Mouse (Mus musculus) neural tube, embryonic 15.5 days (tissue): ENCODE measurements around the gene Pdpn. TPM values are rescaled to one million over a fixed set of nuclear protein-coding genes. Genes with fewer than 3 reads are reported as not detected.

Experiments used
- ATAC-seq: fragments of 200-750 bp; cut with Nextera tagmentation; 2 replicates; pipeline ENCODE4 v1.8.0; 2017; ENCODE audit warnings: mild to moderate bottlenecking, moderate TSS enrichment, moderate library complexity; ENCODE audit not compliant: low FRiP score
- H3K27ac ChIP-seq: fragments of 300-500 bp; sonication (generic); replicated peaks from 2 replicates; pipeline ENCODE4 v1.5.1; 2015; ENCODE audit warnings: mild to moderate bottlenecking, inconsistent platforms
- H3K27me3 ChIP-seq: fragments of 300-500 bp; sonication (generic); replicated peaks from 2 replicates; pipeline ENCODE4 v1.6.1; 2015; ENCODE audit warnings: inconsistent platforms
- H3K36me3 ChIP-seq: fragments of 300-500 bp; sonication (generic); 2 replicates; pipeline ENCODE4 v1.6.1; 2015; ENCODE audit warnings: inconsistent platforms
- H3K4me1 ChIP-seq: fragments of 300-500 bp; sonication (generic); 2 replicates; pipeline ENCODE4 v1.6.1; 2015; ENCODE audit warnings: inconsistent platforms
- H3K4me2 ChIP-seq: fragments of 300-500 bp; sonication (generic); 2 replicates; pipeline ENCODE4 v1.6.1; 2015; ENCODE audit warnings: inconsistent platforms, mild to moderate bottlenecking, moderate library complexity
- H3K4me3 ChIP-seq: fragments of 300-500 bp; sonication (generic); replicated peaks from 2 replicates; pipeline ENCODE4 v1.5.1; 2015; ENCODE audit warnings: mild to moderate bottlenecking, inconsistent platforms
- H3K9ac ChIP-seq: fragments of 300-500 bp; sonication (generic); replicated peaks from 2 replicates; pipeline ENCODE4 v1.6.1; 2015; ENCODE audit warnings: mild to moderate bottlenecking, inconsistent platforms
- H3K9me3 ChIP-seq: fragments of 300-500 bp; sonication (generic); replicated peaks from 2 replicates; pipeline ENCODE4 v1.6.1; 2016; ENCODE audit warnings: inconsistent platforms
- WGBS: fragments of 180-500 bp; shearing (Covaris S2); methylation state at CpG from one replicate; pipeline ENCODE4 v1.1.7; 2015; ENCODE audit warnings: mixed read lengths; 5-methylcytosine and 5-hydroxymethylcytosine counted together
- polyA plus RNA-seq: library from polyadenylated mRNA; unstranded; fragments of >200 nt; fragmentation: Nextera tagmentation; extraction: Ambion mirVana; gene quantifications from 2 replicates; pipeline ENCODE4 v1.2.1, GENCODE M21; 2015

Pdpn gene
- polyA plus RNA-seq, 1 experiment from 2014 or later = 29.0 TPM

DNA sequence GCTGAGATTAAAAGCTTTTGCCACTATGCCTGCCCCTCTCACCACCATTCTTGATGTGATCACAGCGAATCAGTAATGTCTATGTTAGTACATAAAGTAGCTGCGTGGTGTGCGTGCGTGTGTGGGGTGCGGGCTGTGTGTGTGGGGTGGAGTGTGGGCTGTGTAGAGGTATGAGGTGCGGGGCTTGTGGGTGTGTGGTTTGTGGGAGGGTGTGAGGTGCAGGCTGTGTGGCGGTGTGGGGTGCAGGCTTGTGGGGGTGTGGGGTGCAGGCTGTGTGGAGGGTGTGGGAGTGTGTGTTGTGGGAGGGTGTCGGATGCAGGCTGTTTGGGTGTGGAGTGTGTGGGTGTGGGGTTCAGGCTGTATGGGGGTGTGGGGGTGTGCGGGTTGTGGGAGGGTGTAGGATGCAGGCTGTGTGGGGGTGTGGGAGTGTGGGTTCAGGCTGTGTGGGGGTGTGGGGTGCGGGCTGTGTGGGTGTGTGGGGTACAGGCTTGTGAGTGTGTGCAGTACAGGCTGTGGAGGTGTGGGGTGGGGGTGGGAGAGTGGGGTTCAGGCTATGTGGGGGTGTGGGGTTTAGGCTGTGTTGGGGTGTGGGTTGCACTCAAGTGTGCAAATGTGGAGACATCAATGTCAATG lies 67.5 kb downstream of the Pdpn start:
- H3K4me1 ChIP-seq = no peaks in the 10 kb centered on the region
- no peak; the same call in 1 of the 2 replicates for ATAC-seq
- H3K27me3 ChIP-seq = no peaks in the 10 kb centered on the region
- H3K9ac ChIP-seq = no peak overlapping the region
- H3K27ac ChIP-seq = no peak overlapping the region
- H3K9me3 ChIP-seq = no peaks in the 10 kb centered on the region; the same call in 1 of the 2 replicates
- no peak overlapping the region for H3K4me3 ChIP-seq
- no peaks in the 10 kb centered on the region for H3K36me3 ChIP-seq
- WGBS = 94% methylated on average over 10 of the region's 10 CpGs
- H3K4me2 ChIP-seq = no peak overlapping the region

DNA sequence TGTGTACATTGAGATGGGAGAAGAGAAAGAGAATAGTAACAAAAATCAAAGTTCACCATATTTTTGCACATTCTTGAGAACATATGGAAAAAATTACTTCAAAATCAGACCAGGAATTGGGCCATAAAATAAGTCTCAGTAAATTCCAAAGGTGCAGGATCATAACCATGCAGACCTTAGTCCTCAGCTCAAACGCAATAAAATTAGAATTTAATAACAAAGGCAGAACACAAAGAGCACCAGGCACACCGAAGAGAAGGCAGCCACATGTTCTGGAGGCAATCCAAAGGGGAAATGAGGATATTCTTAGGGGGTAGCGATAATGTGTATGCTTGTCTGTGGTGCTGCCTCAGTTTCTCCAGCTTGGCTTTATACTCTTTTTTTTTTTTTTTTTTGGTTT lies 68.3 kb downstream of the Pdpn start:
- Histone ChIP-seq H3K36me3 (no peaks in the 10 kb centered on the region), H3K9me3 (no peaks in the 10 kb centered on the region; the same call in 1 of the 2 replicates), H3K27ac (no peak overlapping the region), H3K4me3 (no peak overlapping the region), H3K4me1 (no peaks in the 10 kb centered on the region), H3K27me3 (no peaks in the 10 kb centered on the region), H3K4me2 (no peak overlapping the region), H3K9ac (no peak overlapping the region)
- 82% methylated on average over 3 of the region's 3 CpGs for WGBS
- no peak for ATAC-seq

DNA sequence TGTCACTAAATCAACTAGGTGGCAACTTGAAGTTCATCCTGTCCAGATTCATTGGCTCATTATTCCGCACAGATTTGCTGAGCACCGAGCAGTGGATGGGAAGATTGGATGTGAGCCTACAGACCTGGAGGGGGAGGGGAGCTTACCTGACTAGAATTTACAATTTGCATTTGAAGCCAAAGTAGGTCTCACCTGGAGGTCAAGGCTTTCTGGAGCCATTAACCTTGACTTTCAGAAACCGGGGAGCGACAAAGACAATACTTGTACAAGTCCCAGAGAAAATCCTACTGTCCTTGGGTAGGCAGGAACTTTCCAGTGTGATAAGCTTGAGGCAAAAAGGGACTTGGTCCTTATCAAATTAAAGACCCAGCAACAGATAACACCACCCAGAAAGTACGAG lies 71.4 kb downstream of the Pdpn start:
- H3K9ac ChIP-seq = no peak overlapping the region
- no peak overlapping the region for H3K4me3 ChIP-seq
- H3K9me3 ChIP-seq = no peaks in the 10 kb centered on the region
- WGBS = 74% methylated on average over 5 of the region's 5 CpGs
- no peaks in the 10 kb centered on the region for H3K4me1 ChIP-seq
- no peak for ATAC-seq
- H3K36me3 ChIP-seq = no peaks in the 10 kb centered on the region
- no peaks in the 10 kb centered on the region for H3K27me3 ChIP-seq
- H3K4me2 ChIP-seq = no peak overlapping the region
- H3K27ac ChIP-seq = no peak overlapping the region

DNA sequence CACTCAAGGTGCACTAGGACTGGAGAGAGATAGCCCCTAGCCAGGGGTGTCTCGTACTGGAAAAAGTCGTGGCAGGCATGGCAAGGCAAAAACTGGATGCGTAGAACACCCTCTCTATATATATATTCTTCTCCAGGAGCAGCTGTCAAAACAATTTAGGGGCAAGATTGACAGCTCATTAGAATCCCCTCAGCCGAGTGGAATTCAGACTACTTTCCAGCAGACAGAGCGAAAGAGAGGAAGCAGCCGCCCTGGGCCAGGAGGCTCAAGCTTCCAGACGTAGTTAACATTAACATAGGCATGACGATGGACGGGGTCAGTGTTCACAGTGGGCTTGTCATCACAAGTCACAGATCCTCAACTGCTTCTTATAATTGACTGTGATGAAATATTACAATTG lies 73.5 kb downstream of the Pdpn start:
- H3K36me3 ChIP-seq = no peaks in the 10 kb centered on the region
- no peak overlapping the region for H3K9ac ChIP-seq
- H3K27me3 ChIP-seq = no peaks in the 10 kb centered on the region
- H3K27ac ChIP-seq = no peak overlapping the region
- H3K9me3 ChIP-seq = no peaks in the 10 kb centered on the region
- no peaks in the 10 kb centered on the region for H3K4me1 ChIP-seq
- no peak for ATAC-seq
- 64% methylated on average over 9 of the region's 9 CpGs for WGBS
- H3K4me2 ChIP-seq = no peak overlapping the region
- H3K4me3 ChIP-seq = no peak overlapping the region

DNA sequence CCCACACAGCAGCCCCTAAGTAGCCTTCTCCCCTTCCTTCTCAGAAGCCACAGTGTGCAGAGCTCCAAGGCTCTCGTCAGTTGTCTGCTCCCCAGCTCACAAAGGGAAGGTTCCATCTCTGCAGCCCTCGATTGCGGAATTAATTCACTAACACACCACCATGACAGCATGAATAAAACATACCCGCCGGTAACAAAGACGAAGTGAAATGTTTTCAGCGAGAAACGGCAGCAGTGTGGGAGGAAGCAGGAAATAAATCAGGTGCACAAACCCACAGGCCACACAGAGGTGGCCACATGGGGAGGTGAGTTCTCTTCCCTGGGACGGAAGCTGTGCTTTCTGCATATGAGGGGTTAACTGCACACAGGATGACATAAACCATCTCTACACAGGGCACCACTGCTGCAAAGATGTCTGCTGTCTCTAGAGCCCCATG lies 80.0 kb downstream of the Pdpn start:
- 6% methylated on average over 9 of the region's 9 CpGs for WGBS
- Histone ChIP-seq H3K4me3 (0 out of 2 replicates have a peak overlapping the region, but pooled peaks have one; percentile 10), H3K4me1 (peaks cover 5% of the 10 kb centered on the region), H3K36me3 (no peaks in the 10 kb centered on the region), H3K27ac (peak overlapping the region; percentile 60), H3K9ac (no peak overlapping the region; the same call in 1 of the 2 replicates), H3K27me3 (no peaks in the 10 kb centered on the region), H3K9me3 (no peaks in the 10 kb centered on the region), H3K4me2 (peak overlapping the region; percentile 46)
- peak; percentile 85 for ATAC-seq

DNA sequence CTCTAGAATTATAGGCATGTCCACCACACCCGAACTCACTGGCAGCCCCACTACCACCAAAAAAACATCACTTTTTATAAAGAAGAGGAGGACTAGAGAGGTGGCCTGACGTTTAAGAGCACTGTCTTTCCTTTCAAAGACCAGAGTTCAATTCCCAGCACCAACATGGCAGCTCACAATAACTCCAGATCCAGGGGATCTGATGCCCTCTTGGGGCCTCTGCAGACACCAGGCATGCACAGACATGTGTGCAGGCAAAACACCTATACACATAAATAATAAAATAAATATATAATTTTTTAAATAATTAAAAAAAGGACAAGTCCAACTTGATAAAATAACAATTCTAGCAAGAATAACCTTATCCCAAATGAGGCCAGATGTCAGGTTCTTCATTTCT lies 80.5 kb downstream of the Pdpn start:
- H3K4me1 ChIP-seq = peaks cover 5% of the 10 kb centered on the region
- no peaks in the 10 kb centered on the region for H3K27me3 ChIP-seq
- WGBS = 73% methylated on average over 2 of the region's 2 CpGs
- peak overlapping the region; percentile 46 for H3K4me2 ChIP-seq
- peak overlapping the region; percentile 60 for H3K27ac ChIP-seq
- no peak overlapping the region for H3K9ac ChIP-seq
- no peak overlapping the region for H3K4me3 ChIP-seq
- H3K9me3 ChIP-seq = no peaks in the 10 kb centered on the region
- no peak for ATAC-seq
- no peaks in the 10 kb centered on the region for H3K36me3 ChIP-seq

Other genes with a start within 250 kb of the Pdpn start
- gene Prdm2, start 86.6 kb downstream of the Pdpn start, polyA plus RNA-seq = 12.7 and 13.2 TPM in 2 replicates
- 0.59 and 0.70 TPM in 2 replicates for gene Lrrc38, start 50.2 kb upstream of the Pdpn start, polyA plus RNA-seq
- gene Pramel1, start 94.9 kb upstream of the Pdpn start, polyA plus RNA-seq = not detected in 2 replicates
- gene Pramef8, start 112.9 kb upstream of the Pdpn start, polyA plus RNA-seq = 17.7 and 20.7 TPM in 2 replicates
- not detected in 2 replicates for gene Oog4, start 150.8 kb upstream of the Pdpn start, polyA plus RNA-seq
- gene Gm13043, start 211.8 kb upstream of the Pdpn start, polyA plus RNA-seq = not detected in 2 replicates
- not detected in 2 replicates for gene Gm13040, start 236.4 kb upstream of the Pdpn start, polyA plus RNA-seq